Comparison of ENCODE assay signal across 8 mouse cellular contexts in genomic region chr5:134455186-134455895, GRCm38 (mm10). TPM values are rescaled to one million over a fixed set of nuclear protein-coding genes. Genes with fewer than 3 reads are reported as not detected.
DNase-seq lines count a peak whose midpoint lies in the region; ATAC-seq and TF ChIP-seq lines count a peak whose summit lies in the region.

No protein-coding gene starts in this region.

- TF ChIP-seq EP300 in lung, postnatal 0 days (IDR thresholded peaks at IDR 0.05): no peak

- ATAC-seq in forebrain, embryonic 14.5 days: peak; percentile 35
- ATAC-seq in lung, postnatal 0 days: peak; percentile 21

- H3K27me3 ChIP-seq in forebrain, embryonic 14.5 days (replicated peaks; ENCODE audit: control insufficient read depth, insufficient read depth, low read length): no peaks in the 10 kb centered on the region
- no peaks in the 10 kb centered on the region for H3K27me3 ChIP-seq in lung, postnatal 0 days (replicated peaks; ENCODE audit: insufficient read depth, low read length)
- H3K27me3 ChIP-seq in small intestine, adult 2 months (ENCODE audit: control insufficient read depth, insufficient read depth, low read length): no peaks in the 10 kb centered on the region

- 0 out of 2 replicates have a peak, but pooled peaks cover 6% of the 10 kb centered on the region for H3K36me3 ChIP-seq in forebrain, embryonic 14.5 days (ENCODE audit: control insufficient read depth, insufficient read depth, low read length)
- no peaks in the 10 kb centered on the region; the same call in 1 of the 2 replicates for H3K36me3 ChIP-seq in lung, postnatal 0 days (ENCODE audit: insufficient read depth, low read length)
- no peaks in the 10 kb centered on the region; the same call in 1 of the 2 replicates for H3K36me3 ChIP-seq in small intestine, adult 2 months (ENCODE audit: control insufficient read depth, insufficient read depth, low read length)

- H3K27ac ChIP-seq in gastrocnemius, adult 2 months: peak overlapping the region; percentile 74
- no peak overlapping the region for H3K27ac ChIP-seq in bone marrow, adult 2 months (ENCODE audit: control insufficient read depth, insufficient read depth, low read depth, low read length, poor library complexity)
- peak overlapping the region; percentile 90 for H3K27ac ChIP-seq in forebrain, embryonic 14.5 days (ENCODE audit: low read depth, low read length)
- peak overlapping the region; percentile 79 for H3K27ac ChIP-seq in lung, postnatal 0 days (ENCODE audit: low read length)
- peak overlapping the region; percentile 77 for H3K27ac ChIP-seq in small intestine, adult 2 months (ENCODE audit: insufficient read depth, low read depth, low read length)

- TF ChIP-seq CTCF in gastrocnemius, adult 2 months (IDR thresholded peaks at IDR 0.05): no peak
- no peak for TF ChIP-seq CTCF in bone marrow, adult 2 months (IDR thresholded peaks at IDR 0.05; ENCODE audit: control insufficient read depth, insufficient read depth, low read length)
- no peak for TF ChIP-seq CTCF in lung, postnatal 0 days (IDR thresholded peaks at IDR 0.05)
- TF ChIP-seq CTCF in small intestine, adult 2 months (IDR thresholded peaks at IDR 0.05; ENCODE audit: extremely low read depth, insufficient read length, insufficient replicate concordance, low read depth, low read length): no peak

- 2% methylated on average over 21 of the region's 21 CpGs for WGBS in bone marrow, adult 2 months
- 2% methylated on average over 21 of the region's 21 CpGs for WGBS in forebrain, embryonic 14.5 days
- 2% methylated on average over 21 of the region's 21 CpGs for WGBS in lung, postnatal 0 days
- WGBS in small intestine, adult 2 months: under 1% methylated on average over 21 of the region's 21 CpGs

- intact Hi-C loops in gastrocnemius, adult 2 months (cut with DNase I): loop anchor here (5.0 kb wide), 1 partner anchor 33 kb away; no protein-coding TSS in a partner anchor

- peak; percentile 34 for DNase-seq in gastrocnemius, adult 2 months
- DNase-seq in gastrocnemius, postnatal 4 days (ENCODE audit: low spot score in 2 of 2): no peak
- DNase-seq in forebrain, embryonic 14.5 days (ENCODE audit: low spot score): peak; percentile 67
- DNase-seq in kidney, adult 18-20 months: peak; percentile 42
- peak; percentile 68 for DNase-seq in lung, postnatal 0 days (ENCODE audit: low spot score)
- no peak for DNase-seq in gastrocnemius, adult 18-20 months (ENCODE audit: low spot score)

- H3K9me3 ChIP-seq in forebrain, embryonic 14.5 days (replicated peaks; ENCODE audit: control insufficient read depth, low read length): 0 out of 2 replicates have a peak, but pooled peaks cover 2% of the 10 kb centered on the region
- H3K9me3 ChIP-seq in lung, postnatal 0 days (ENCODE audit: low read length): no peaks in the 10 kb centered on the region

- H3K4me1 ChIP-seq in bone marrow, adult 2 months (ENCODE audit: control insufficient read depth, insufficient read depth, low read length): peaks cover 2% of the 10 kb centered on the region; the same call in 1 of the 2 replicates
- H3K4me1 ChIP-seq in forebrain, embryonic 14.5 days (ENCODE audit: control insufficient read depth, insufficient read depth, low read length): peaks cover 14% of the 10 kb centered on the region
- peaks cover 5% of the 10 kb centered on the region for H3K4me1 ChIP-seq in lung, postnatal 0 days (ENCODE audit: insufficient read depth, low read depth, low read length)
- H3K4me1 ChIP-seq in small intestine, adult 2 months (ENCODE audit: control insufficient read depth, insufficient read depth, insufficient read length, low read length): peaks cover 11% of the 10 kb centered on the region

- TF ChIP-seq POLR2A in bone marrow, adult 2 months (IDR thresholded peaks at IDR 0.05; ENCODE audit: borderline replicate concordance, control insufficient read depth, low read depth, low read length): no peak
- TF ChIP-seq POLR2A in small intestine, adult 2 months (IDR thresholded peaks at IDR 0.05; ENCODE audit: low read depth, low read length): peak; percentile 42

- H3K4me2 ChIP-seq in forebrain, embryonic 14.5 days (ENCODE audit: low read length): peak overlapping the region; percentile 89
- peak overlapping the region; percentile 82 for H3K4me2 ChIP-seq in lung, postnatal 0 days (replicated peaks; ENCODE audit: low read depth, low read length)

- peak overlapping the region; percentile 93 for H3K9ac ChIP-seq in forebrain, embryonic 14.5 days (ENCODE audit: low read length)
- peak overlapping the region; percentile 69 for H3K9ac ChIP-seq in lung, postnatal 0 days (replicated peaks; ENCODE audit: low read depth)

- H3K4me3 ChIP-seq in gastrocnemius, adult 2 months: peak overlapping the region; percentile 88
- H3K4me3 ChIP-seq in bone marrow, adult 2 months (replicated peaks; ENCODE audit: control insufficient read depth, low read depth, low read length): peak overlapping the region; percentile 38
- peak overlapping the region; percentile 51 for H3K4me3 ChIP-seq in forebrain, embryonic 14.5 days (ENCODE audit: low read depth, low read length)
- peak overlapping the region; percentile 65 for H3K4me3 ChIP-seq in lung, postnatal 0 days (ENCODE audit: low read depth, low read length)
- H3K4me3 ChIP-seq in small intestine, adult 2 months (ENCODE audit: low read depth, low read length): peak overlapping the region; percentile 90

RNA-seq across cellular contexts. Expression of gene Gtf2ird1, which starts 1.2 kb away (rescaled TPM):
- 10 to 100 TPM; 14.6 to 21.5 TPM for total RNA-seq in gastrocnemius, adult 2 months (2021)
- 10 to 100 TPM; 50.0 to 57.8 TPM for total RNA-seq in gastrocnemius, postnatal 4 days (2021)
- 11.2 and 13.1 TPM in 2 replicates for polyA plus RNA-seq in bone marrow, adult 2 months (2011; ENCODE audit: insufficient read depth, insufficient read length, low replicate concordance, missing spikeins)
- 50.9 and 60.7 TPM in 2 replicates for polyA plus RNA-seq in forebrain, embryonic 14.5 days (2014; fragmentation: Nextera tagmentation; extraction: Ambion mirVana)
- polyA plus RNA-seq in lung, postnatal 0 days (2015; fragmentation: Nextera tagmentation; extraction: Ambion mirVana): 31.9 and 36.1 TPM in 2 replicates
- polyA plus RNA-seq in small intestine, adult 2 months (2012; rRNA removed): 25.0 and 40.4 TPM in 2 replicates
- total RNA-seq in gastrocnemius, adult 18-20 months (2021): 10 to 100 TPM; 10.9 to 19.9 TPM

Comparison
In these comparisons a context has a peak if more than half of its experiments do, and no peak if none do; other contexts are left out.
1. DNase-seq: peak in gastrocnemius, adult 2 months (single experiment), forebrain, embryonic 14.5 days (single experiment), kidney, adult 18-20 months (single experiment) and lung, postnatal 0 days (single experiment); none in gastrocnemius, postnatal 4 days (0 of 2) and gastrocnemius, adult 18-20 months (single experiment).
2. H3K4me3 ChIP-seq: peak in every context shown above with its lines; median percentile 90 in small intestine, adult 2 months; 88 in gastrocnemius, adult 2 months; 65 in lung, postnatal 0 days; 51 in forebrain, embryonic 14.5 days; 38 in bone marrow, adult 2 months.